Mouse (Mus musculus) liver, postnatal 0 days (tissue): ENCODE data around the gene Zfp382.
"Not testable (repeated sequence)": the region's sequence is repeated elsewhere in the genome, so short reads cannot be mapped to it uniquely, and the experiment has no call there.

Experiments
- CTCF ChIP-seq: sonication (generic); IDR thresholded peaks from 2 replicates; pipeline ENCODE4 v1.5.1; 2016; ENCODE audit warnings: antibody characterized with exemption, low read depth
- EP300 ChIP-seq: IDR thresholded peaks from 2 replicates; pipeline ENCODE4 v1.6.1; 2016; ENCODE audit warnings: antibody characterized with exemption, low read depth, mild to moderate bottlenecking

DNA sequence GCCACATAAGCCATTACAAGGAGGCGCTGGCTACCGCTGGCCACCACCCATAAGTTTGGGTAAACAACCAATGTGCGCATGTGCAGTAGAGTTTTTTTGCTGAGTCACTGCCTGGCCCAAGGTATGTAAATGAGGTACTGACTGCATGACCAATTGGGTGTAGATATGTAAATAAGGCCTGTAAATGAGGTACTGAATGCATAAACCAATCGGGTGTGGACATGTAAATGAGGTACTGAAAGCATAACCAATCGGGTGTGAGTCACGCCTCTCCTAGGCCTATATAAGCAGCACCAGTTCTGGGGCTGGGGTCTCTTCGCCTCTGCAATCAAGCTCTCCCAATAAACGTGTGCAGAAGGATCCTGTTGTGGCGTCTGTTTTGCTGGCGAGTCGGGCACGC, 3.8 kb upstream of the Zfp382 start:
- TF ChIP-seq CTCF, EP300: not testable (repeated sequence)
